Comparison of ENCODE assay signal across 8 mouse cellular contexts in genomic region chr17:28930392-28931074, GRCm38 (mm10). TPM values are rescaled to one million over a fixed set of nuclear protein-coding genes. Genes with fewer than 3 reads are reported as not detected.
A peak's percentile ranks its signal among the peaks of the same experiment; 100 is the strongest.
DNase-seq lines count a peak whose midpoint lies in the region; ATAC-seq and TF ChIP-seq lines count a peak whose summit lies in the region.

No protein-coding gene starts in this region.

- H3K9me3 ChIP-seq in forebrain, embryonic 15.5 days, result no peaks in the 10 kb centered on the region

- CTCF ChIA-PET in Patski (lab: Charles Lee), result interaction anchor here (1.2 to 1.6 kb wide), 3 partner anchors 58 to 85 kb away, joined by 3 to 5 read pairs (median 4); no protein-coding TSS in a partner anchor

- in situ Hi-C loops in Patski (cut with MboI; ENCODE audit: low pct_unique_long_range_greater_than_20kb), result no loop called here

- peaks cover 5% of the 10 kb centered on the region; the same call in 1 of the 2 replicates for H3K4me1 ChIP-seq in brown adipose tissue, adult 24 weeks (ENCODE audit: control insufficient read depth, insufficient read depth, insufficient read length, low read length)
- peaks cover 10% of the 10 kb centered on the region for H3K4me1 ChIP-seq in forebrain, embryonic 15.5 days

- H3K27ac ChIP-seq in brown adipose tissue, adult 24 weeks (replicated peaks; ENCODE audit: low read depth, low read length), result peak overlapping the region; percentile 89
- H3K27ac ChIP-seq in forebrain, embryonic 15.5 days (replicated peaks), result peak overlapping the region; percentile 35

- POLR2A ChIA-PET in Patski (lab: Charles Lee), result no interaction called here

- H3K9ac ChIP-seq in forebrain, embryonic 15.5 days (replicated peaks), result no peak overlapping the region

- TF ChIP-seq CTCF in Patski (IDR thresholded peaks at IDR 0.05), result peak; percentile 45

- no peaks in the 10 kb centered on the region for H3K36me3 ChIP-seq in forebrain, embryonic 15.5 days

- 27% methylated on average over 14 of the region's 14 CpGs for WGBS in forebrain, embryonic 15.5 days

- H3K4me2 ChIP-seq in forebrain, embryonic 15.5 days (replicated peaks), result peak overlapping the region; percentile 11

- peak overlapping the region; percentile 41 for H3K4me3 ChIP-seq in brown adipose tissue, adult 24 weeks (ENCODE audit: insufficient read depth, low read depth, low read length)
- H3K4me3 ChIP-seq in forebrain, embryonic 15.5 days, result no peak overlapping the region

- peak; percentile 66 for DNase-seq in Patski (ENCODE audit: low read depth, low spot score)
- DNase-seq in heart, postnatal 4 days, result peak; percentile 99
- DNase-seq in layer of hippocampus, adult 9-11 months, result peak; percentile 62
- DNase-seq in lung, postnatal 4 days, result peak; percentile 96 to 97
- peak; percentile 93 for DNase-seq in skeletal muscle tissue, adult 2 months (ENCODE audit: low read depth, low spot score)

- H3K27me3 ChIP-seq in Patski, result no peaks in the 10 kb centered on the region
- no peaks in the 10 kb centered on the region for H3K27me3 ChIP-seq in forebrain, embryonic 15.5 days

- ATAC-seq in Patski, result peak; percentile 58
- ATAC-seq in forebrain, embryonic 15.5 days (replicated peaks), result 0 out of 2 replicates have a peak, but pooled peaks have one; percentile 58
- no peak for ATAC-seq in CD4-positive, CD25-positive, alpha-beta regulatory T cell, adult 4 months

RNA-seq across cellular contexts. Expression of gene Pxt1, which starts 13.1 kb away (rescaled TPM):
- polyA plus RNA-seq in Patski (2021), result not detected
- not detected in 2 replicates for polyA plus RNA-seq in brown adipose tissue, adult 24 weeks (2012; ENCODE audit: insufficient read depth, insufficient read length, missing spikeins)
- polyA plus RNA-seq in forebrain, embryonic 15.5 days (2015; fragmentation: Nextera tagmentation; extraction: Ambion mirVana), result not detected in 2 replicates
- total RNA-seq in heart, postnatal 4 days (2021), result not detected
- polyA plus RNA-seq in CD4-positive, CD25-positive, alpha-beta regulatory T cell, adult 4 months (2017; shearing (Covaris generic)), result not detected

RNA-seq across cellular contexts. Expression of gene 4930539E08Rik, which starts 15.4 kb away (rescaled TPM):
- 0.05 TPM for polyA plus RNA-seq in Patski (2021)
- not detected in 2 replicates for polyA plus RNA-seq in brown adipose tissue, adult 24 weeks (2012; ENCODE audit: insufficient read depth, insufficient read length, missing spikeins)
- 0.51 and 0.67 TPM in 2 replicates for polyA plus RNA-seq in forebrain, embryonic 15.5 days (2015; fragmentation: Nextera tagmentation; extraction: Ambion mirVana)
- under 1 TPM in 1 of 2 experiments, not detected in 1; 0.12 TPM for total RNA-seq in heart, postnatal 4 days (2021)
- polyA plus RNA-seq in CD4-positive, CD25-positive, alpha-beta regulatory T cell, adult 4 months (2017; shearing (Covaris generic)), result 1 to 10 TPM; 2.0 to 3.4 TPM

RNA-seq across cellular contexts. Expression of gene Kctd20, which starts 21.2 kb away (rescaled TPM):
- 38.2 TPM for polyA plus RNA-seq in Patski (2021)
- polyA plus RNA-seq in brown adipose tissue, adult 24 weeks (2012; ENCODE audit: insufficient read depth, insufficient read length, missing spikeins), result 27.2 and 29.0 TPM in 2 replicates
- polyA plus RNA-seq in forebrain, embryonic 15.5 days (2015; fragmentation: Nextera tagmentation; extraction: Ambion mirVana), result 118 TPM in 2 replicates
- 10 to 100 TPM; 63.1 to 65.3 TPM for total RNA-seq in heart, postnatal 4 days (2021)
- polyA plus RNA-seq in CD4-positive, CD25-positive, alpha-beta regulatory T cell, adult 4 months (2017; shearing (Covaris generic)), result 10 to 100 TPM; 33.3 to 62.9 TPM
